Mouse (Mus musculus) intestine, embryonic 15.5 days (tissue): Measurements from ENCODE around the gene Plb1. TPM values are rescaled to one million over a fixed set of nuclear protein-coding genes. Genes with fewer than 3 reads are reported as not detected.

Experiments used
- ATAC-seq: fragments of 200-750 bp; cut with Nextera tagmentation; 2 replicates; pipeline ENCODE4 v1.8.0; 2017; ENCODE audit warnings: moderate TSS enrichment, moderate library complexity
- H3K27ac ChIP-seq: fragments of 300-500 bp; sonication (generic); 2 replicates; pipeline ENCODE4 v1.5.1; 2015; ENCODE audit warnings: mild to moderate bottlenecking, inconsistent platforms
- H3K27me3 ChIP-seq: fragments of 300-500 bp; sonication (generic); replicated peaks from 2 replicates; pipeline ENCODE4 v1.6.1; 2015; ENCODE audit warnings: inconsistent platforms
- H3K36me3 ChIP-seq: fragments of 300-500 bp; sonication (generic); 2 replicates; pipeline ENCODE4 v1.6.1; 2015; ENCODE audit warnings: inconsistent platforms
- H3K4me1 ChIP-seq: fragments of 300-500 bp; sonication (generic); replicated peaks from 2 replicates; pipeline ENCODE4 v1.6.1; 2015; ENCODE audit warnings: inconsistent platforms
- H3K4me2 ChIP-seq: fragments of 300-500 bp; sonication (generic); replicated peaks from 2 replicates; pipeline ENCODE4 v1.6.1; 2015; ENCODE audit warnings: mild to moderate bottlenecking, inconsistent platforms
- H3K4me3 ChIP-seq: fragments of 300-500 bp; sonication (generic); replicated peaks from 2 replicates; pipeline ENCODE4 v1.5.1; 2015; ENCODE audit warnings: inconsistent platforms
- H3K9ac ChIP-seq: fragments of 300-500 bp; sonication (generic); 2 replicates; pipeline ENCODE4 v1.6.1; 2015; ENCODE audit warnings: inconsistent platforms
- H3K9me3 ChIP-seq: fragments of 300-500 bp; sonication (generic); 2 replicates; pipeline ENCODE4 v1.6.1; 2016; ENCODE audit warnings: inconsistent platforms
- WGBS: fragments of 180-500 bp; shearing (Covaris S2); methylation state at CpG from one replicate; pipeline ENCODE4 v1.1.7; 2015; 5-methylcytosine and 5-hydroxymethylcytosine counted together
- polyA plus RNA-seq: library from polyadenylated mRNA; unstranded; fragments of >200 nt; fragmentation: Nextera tagmentation; extraction: Ambion mirVana; gene quantifications from 2 replicates; pipeline ENCODE4 v1.2.1, GENCODE M21; 2015

Gene Plb1
- polyA plus RNA-seq, 1 experiment from 2014 or later = 1.3 TPM

DNA sequence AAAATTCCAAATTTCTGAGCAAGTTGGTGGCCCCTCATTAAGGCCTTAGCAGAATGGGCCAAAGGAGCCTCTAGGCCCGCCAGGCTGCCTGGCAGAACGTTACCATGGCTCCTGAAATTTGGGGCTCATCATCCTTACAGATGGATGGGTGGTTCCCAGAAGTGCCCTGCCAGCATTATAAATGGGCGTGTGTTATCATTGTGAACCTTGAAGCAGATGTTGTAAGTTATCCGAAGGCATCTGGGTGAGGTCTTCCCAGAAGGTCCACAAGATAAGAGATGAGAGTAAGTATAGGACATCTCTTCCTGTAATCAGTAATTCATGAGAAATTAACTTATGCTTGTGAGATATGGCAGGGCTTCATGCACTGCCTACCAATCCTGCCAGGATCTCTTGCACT, 30.0 kb downstream of the Plb1 start:
- Histone ChIP-seq H3K4me2 (no peak overlapping the region), H3K36me3 (no peaks in the 10 kb centered on the region), H3K4me1 (no peaks in the 10 kb centered on the region), H3K9me3 (no peaks in the 10 kb centered on the region), H3K27me3 (no peaks in the 10 kb centered on the region), H3K27ac (no peak overlapping the region), H3K9ac (no peak overlapping the region), H3K4me3 (no peak overlapping the region)
- WGBS = 75% methylated on average over 4 of the region's 4 CpGs
- ATAC-seq = no peak

DNA sequence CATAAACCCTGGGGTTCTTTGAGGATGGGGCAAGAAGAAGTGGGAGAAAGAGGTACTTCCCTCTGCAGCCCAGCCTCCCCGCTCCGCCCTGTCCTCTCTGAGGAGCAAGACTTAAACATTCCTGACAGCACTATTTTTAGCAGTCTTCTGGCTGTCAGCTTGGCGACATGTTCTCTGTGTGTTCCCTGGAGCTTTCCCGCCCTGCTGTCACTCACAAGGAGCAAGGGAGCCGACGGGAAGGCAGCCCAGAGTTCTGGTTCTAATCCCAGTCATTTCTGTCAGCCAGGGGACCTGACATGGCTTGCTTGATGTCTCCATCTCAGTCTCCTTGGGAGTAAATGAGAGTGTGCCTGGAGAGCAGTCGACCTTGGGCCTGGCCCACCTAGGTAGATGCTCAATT, 40.0 kb downstream of the Plb1 start:
- Histone ChIP-seq H3K27me3 (no peaks in the 10 kb centered on the region), H3K9ac (no peak overlapping the region), H3K4me3 (no peak overlapping the region), H3K36me3 (no peaks in the 10 kb centered on the region), H3K4me1 (no peaks in the 10 kb centered on the region), H3K27ac (no peak overlapping the region), H3K9me3 (no peaks in the 10 kb centered on the region), H3K4me2 (no peak overlapping the region)
- no peak for ATAC-seq
- WGBS = 43% methylated on average over 7 of the region's 7 CpGs

DNA sequence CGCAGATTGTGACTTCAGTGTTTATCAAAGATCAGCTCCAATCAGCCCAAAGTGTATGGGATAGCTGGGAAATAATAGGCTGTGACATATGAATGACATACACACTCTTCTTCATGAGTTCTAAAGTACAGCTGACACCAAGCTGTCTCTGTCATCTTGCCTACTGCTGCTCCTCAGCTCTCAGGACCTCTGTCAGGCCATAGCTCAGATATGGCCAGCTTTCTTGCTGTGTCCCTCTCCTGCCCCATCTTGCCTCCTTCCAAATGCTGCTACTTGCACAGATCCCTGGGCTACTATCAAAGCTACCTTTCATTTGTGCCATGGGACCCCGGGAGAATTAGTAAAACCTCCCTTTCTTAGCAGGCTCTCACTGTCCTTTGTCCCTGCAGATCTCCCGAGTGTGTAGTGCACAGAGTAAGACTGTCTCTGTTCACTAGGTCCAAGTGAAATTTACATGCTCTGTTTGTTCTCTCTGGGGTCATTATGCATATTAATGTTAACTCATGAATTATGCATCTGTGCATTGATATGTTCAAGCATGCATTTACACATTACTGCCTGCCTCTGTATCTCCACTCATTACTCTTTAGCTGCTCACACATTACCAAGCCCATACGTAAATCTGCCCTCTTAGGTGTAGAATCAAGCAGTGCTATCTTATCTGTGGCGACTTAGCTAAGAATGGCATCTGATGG, 45.6 kb downstream of the Plb1 start:
- WGBS = 76% methylated on average over 5 of the region's 5 CpGs

DNA sequence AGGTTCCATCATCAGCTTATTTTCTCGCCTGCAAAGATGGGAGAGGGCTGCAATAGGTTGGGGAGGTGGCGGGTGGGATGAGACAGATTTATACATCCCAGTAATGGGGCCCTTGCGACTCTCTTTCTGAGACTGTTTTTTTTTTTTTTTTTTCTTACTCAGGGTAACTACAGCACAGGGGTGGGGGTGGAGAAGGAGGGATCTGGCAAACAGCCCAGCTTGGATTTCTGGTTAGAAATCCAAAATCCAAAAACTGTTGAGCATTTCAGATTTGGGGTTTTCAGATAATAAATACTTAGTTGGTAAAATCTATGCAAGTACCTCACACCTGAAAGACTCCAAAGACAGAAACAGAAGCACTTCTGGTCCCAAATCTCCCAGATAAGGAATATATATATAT, 47.6 kb downstream of the Plb1 start:
- WGBS = 53% methylated on average over 3 of the region's 3 CpGs

More for the DNA sequence above, 45.6 kb downstream of the Plb1 start:
- Histone ChIP-seq H3K27ac (no peak overlapping the region), H3K36me3 (no peaks in the 10 kb centered on the region), H3K4me2 (no peak overlapping the region), H3K27me3 (no peaks in the 10 kb centered on the region), H3K9ac (no peak overlapping the region), H3K4me3 (no peak overlapping the region), H3K4me1 (no peaks in the 10 kb centered on the region), H3K9me3 (no peaks in the 10 kb centered on the region)
- ATAC-seq = no peak

DNA sequence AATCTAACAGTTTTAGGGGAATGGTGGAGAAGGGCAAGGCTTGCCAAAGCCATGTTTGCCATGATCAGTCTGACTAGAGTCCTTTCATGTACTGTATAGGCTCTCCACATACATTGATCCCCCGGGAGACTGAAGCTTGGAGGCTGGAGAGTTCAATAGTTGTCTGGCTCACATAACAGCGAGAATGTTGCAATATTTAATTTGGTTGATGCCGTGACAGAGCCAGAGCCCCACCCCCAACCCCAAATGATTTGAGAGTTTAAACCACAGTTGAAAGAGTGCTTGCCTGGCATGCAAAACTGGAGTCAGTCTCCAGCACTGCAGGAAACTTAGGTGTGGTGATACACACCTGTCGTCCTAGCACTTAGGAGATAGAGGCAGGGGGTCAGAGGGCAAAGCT, 49.8 kb downstream of the Plb1 start:
- H3K27ac ChIP-seq = no peak overlapping the region
- H3K9ac ChIP-seq = no peak overlapping the region
- no peaks in the 10 kb centered on the region for H3K36me3 ChIP-seq
- H3K4me3 ChIP-seq = no peak overlapping the region
- no peak for ATAC-seq
- H3K4me1 ChIP-seq = no peaks in the 10 kb centered on the region
- no peaks in the 10 kb centered on the region for H3K9me3 ChIP-seq
- H3K4me2 ChIP-seq = no peak overlapping the region
- H3K27me3 ChIP-seq = no peaks in the 10 kb centered on the region
- 53% methylated on average over 4 of the region's 4 CpGs for WGBS

More for the DNA sequence above, 47.6 kb downstream of the Plb1 start:
- H3K4me2 ChIP-seq = no peak overlapping the region
- no peaks in the 10 kb centered on the region for H3K27me3 ChIP-seq
- no peaks in the 10 kb centered on the region for H3K9me3 ChIP-seq
- no peak for ATAC-seq
- H3K27ac ChIP-seq = no peak overlapping the region
- no peaks in the 10 kb centered on the region for H3K4me1 ChIP-seq
- no peak overlapping the region for H3K9ac ChIP-seq
- H3K4me3 ChIP-seq = no peak overlapping the region
- no peaks in the 10 kb centered on the region for H3K36me3 ChIP-seq

DNA sequence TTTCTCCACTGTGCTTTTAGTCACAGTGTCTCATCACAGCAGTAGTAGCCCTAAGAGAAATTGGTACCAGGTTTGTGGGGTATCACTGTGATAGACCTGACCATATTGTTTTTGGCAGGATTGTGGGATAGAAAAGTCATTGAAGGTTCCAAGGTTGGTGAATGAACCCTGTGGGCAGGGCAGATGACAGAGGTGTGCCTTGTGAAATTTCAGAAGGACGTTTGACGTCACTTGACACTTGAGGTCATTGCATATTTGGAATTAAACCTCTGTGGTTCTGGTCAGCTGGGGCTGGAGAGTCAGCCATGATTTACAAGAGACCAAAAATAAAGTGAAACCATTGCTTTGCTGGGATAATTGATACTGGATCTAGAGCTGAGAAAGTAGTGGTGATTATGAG, 50.9 kb downstream of the Plb1 start:
- no peaks in the 10 kb centered on the region for H3K27me3 ChIP-seq
- no peak overlapping the region for H3K9ac ChIP-seq
- WGBS = 84% methylated on average over 2 of the region's 2 CpGs
- H3K4me3 ChIP-seq = no peak overlapping the region
- no peak overlapping the region for H3K27ac ChIP-seq
- H3K9me3 ChIP-seq = no peaks in the 10 kb centered on the region
- ATAC-seq = no peak
- H3K4me2 ChIP-seq = no peak overlapping the region
- H3K36me3 ChIP-seq = no peaks in the 10 kb centered on the region
- H3K4me1 ChIP-seq = no peaks in the 10 kb centered on the region

DNA sequence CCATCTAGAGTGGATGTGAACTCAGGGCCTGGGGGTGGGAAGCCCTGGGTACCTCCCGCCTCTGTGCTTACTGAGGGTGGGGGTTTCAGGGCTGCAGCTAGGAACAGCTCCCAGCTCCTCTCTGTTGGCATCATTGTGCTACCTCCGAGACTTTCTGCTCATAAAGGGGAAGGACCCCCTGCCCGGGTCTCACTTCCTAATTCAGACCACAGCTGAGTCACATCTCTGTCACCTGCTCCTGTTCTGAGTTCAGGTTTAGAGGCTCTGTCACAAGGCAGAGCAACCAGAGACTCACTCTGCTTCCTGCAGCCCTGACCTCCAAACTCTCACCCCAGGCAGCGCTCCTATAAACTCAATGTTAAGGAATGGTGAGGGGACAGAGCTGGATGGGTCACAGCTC, 53.8 kb downstream of the Plb1 start:
- Histone ChIP-seq H3K9ac (no peak overlapping the region), H3K27me3 (no peaks in the 10 kb centered on the region), H3K4me2 (no peak overlapping the region), H3K4me1 (no peaks in the 10 kb centered on the region), H3K36me3 (no peaks in the 10 kb centered on the region), H3K9me3 (no peaks in the 10 kb centered on the region), H3K27ac (no peak overlapping the region), H3K4me3 (no peak overlapping the region)
- ATAC-seq = no peak
- WGBS = 78% methylated on average over 4 of the region's 4 CpGs

DNA sequence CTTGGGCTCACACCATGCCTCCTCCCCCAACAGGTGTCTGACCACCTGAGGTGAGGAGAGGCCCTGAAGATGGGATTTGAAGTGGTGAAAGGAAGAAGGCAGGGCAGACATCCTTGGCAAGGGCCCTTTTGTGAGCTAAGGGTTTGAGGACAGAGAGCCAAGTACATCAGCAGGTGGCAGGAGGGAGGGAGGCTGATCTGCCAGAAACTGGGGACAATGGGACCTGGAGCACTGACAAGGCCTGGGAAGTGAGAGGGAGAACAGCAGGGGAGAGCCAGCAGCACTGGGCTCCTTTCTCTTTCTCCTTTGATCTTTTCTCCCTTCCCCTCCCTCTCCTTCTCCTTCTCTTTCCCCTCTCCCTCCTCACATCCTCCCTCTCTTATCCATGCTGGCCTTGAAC, 55.5 kb downstream of the Plb1 start:
- Histone ChIP-seq H3K27me3 (no peaks in the 10 kb centered on the region), H3K4me2 (no peak overlapping the region), H3K9ac (no peak overlapping the region), H3K36me3 (no peaks in the 10 kb centered on the region), H3K4me3 (no peak overlapping the region), H3K4me1 (no peaks in the 10 kb centered on the region), H3K27ac (no peak overlapping the region), H3K9me3 (no peaks in the 10 kb centered on the region)
- ATAC-seq = no peak

DNA sequence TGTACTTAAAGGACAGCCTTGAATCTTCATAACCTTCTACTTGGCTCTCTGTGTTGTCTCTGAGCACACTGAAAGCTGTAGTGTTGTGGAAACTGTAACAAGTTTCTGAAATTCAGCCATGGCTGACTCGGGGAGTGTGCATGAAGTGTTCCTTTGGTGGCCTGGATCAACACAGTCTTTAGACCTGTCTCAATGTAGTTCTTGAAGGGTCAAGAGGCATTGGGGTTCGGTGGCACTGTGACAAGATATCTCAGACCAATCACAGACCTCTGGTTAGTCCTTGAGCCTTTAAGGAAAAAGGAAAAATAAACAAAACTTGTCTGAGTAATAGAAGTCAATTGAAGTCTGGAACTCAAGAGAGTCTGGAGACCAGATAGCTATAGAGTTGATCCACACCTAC, 58.8 kb downstream of the Plb1 start:
- Histone ChIP-seq H3K4me2 (no peak overlapping the region), H3K4me3 (no peak overlapping the region), H3K27ac (no peak overlapping the region), H3K36me3 (no peaks in the 10 kb centered on the region), H3K4me1 (no peaks in the 10 kb centered on the region), H3K9ac (no peak overlapping the region), H3K27me3 (no peaks in the 10 kb centered on the region), H3K9me3 (no peaks in the 10 kb centered on the region)
- no peak for ATAC-seq
- 67% methylated on average over 2 of the region's 2 CpGs for WGBS

DNA sequence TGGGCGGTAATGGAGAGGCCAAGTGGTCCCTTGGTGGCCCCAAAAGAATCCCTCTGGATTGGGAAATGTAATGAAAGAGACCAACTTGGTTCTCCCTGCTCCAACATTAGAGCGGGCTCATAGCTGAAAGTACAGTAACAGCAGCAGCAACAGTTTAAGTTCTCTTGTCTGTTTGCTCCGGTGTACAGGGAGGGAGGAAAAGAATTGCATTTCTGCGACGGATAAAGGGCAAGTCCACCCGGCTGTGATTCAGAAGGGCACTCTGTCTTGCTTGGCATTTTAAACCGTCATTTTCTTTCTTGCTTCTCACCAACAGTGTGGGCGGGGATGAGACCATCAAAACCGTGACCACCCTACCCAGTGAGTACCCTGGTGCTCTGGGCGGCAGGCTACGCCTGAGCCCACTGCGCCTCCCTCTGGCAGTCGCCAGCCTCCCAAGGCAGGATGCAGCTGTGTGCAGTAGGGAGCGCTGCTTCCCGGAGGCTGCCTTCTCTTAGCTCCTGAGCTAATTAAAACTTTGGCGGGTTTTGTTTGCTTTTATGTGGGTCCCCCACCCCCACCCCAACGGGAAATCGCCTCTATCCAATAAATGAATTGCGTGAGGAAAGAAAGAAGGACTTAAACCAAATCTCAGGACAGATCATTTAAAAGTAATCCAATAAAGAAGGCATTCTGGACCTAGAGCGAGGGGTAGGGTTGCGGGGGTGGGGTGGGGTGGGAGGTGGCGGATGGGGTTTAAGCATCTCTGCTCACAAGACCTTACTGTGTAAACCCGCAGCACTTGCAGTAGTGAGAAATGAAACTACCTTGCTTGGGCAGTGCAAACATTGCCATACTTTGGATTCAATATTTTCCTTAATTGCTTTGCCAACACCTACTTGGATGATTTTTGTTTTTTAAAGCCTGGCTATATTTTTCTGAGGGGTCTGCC, 70.7 kb downstream of the Plb1 start:
- Histone ChIP-seq H3K9me3 (no peaks in the 10 kb centered on the region), H3K4me1 (no peaks in the 10 kb centered on the region), H3K27me3 (no peaks in the 10 kb centered on the region), H3K4me2 (peak overlapping the region; percentile 55), H3K36me3 (no peaks in the 10 kb centered on the region), H3K9ac (0 out of 2 replicates have a peak overlapping the region, but pooled peaks have one; percentile 20), H3K4me3 (peak overlapping the region; percentile 15), H3K27ac (no peak overlapping the region)
- peak; percentile 80; the same call in 1 of the 2 replicates for ATAC-seq
- 9% methylated on average over 23 of the region's 23 CpGs for WGBS

DNA sequence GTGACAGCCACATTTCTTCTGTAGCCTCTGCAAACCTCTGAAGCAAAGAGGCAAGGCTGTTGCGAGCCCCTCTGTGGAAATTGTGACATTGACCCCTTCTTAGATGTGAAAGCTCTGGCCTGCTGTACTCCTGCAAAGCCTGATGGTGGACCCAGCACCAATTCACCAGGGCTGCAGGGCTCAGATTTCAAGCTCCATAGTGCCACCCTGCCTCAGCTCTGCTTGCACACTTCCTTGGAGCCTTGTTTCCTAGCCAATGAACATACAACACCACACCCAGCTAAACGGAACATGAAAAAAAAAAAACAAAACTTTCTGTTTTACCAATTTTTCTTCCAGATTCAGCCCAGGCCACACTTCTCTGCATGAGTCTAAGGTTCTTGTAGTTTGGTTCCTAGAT, 74.6 kb downstream of the Plb1 start:
- 58% methylated on average over 2 of the region's 2 CpGs for WGBS
- no peak for ATAC-seq
- Histone ChIP-seq H3K36me3 (no peaks in the 10 kb centered on the region), H3K9ac (no peak overlapping the region), H3K4me1 (no peaks in the 10 kb centered on the region), H3K4me3 (no peak overlapping the region), H3K4me2 (no peak overlapping the region), H3K27me3 (no peaks in the 10 kb centered on the region), H3K9me3 (no peaks in the 10 kb centered on the region), H3K27ac (no peak overlapping the region)

DNA sequence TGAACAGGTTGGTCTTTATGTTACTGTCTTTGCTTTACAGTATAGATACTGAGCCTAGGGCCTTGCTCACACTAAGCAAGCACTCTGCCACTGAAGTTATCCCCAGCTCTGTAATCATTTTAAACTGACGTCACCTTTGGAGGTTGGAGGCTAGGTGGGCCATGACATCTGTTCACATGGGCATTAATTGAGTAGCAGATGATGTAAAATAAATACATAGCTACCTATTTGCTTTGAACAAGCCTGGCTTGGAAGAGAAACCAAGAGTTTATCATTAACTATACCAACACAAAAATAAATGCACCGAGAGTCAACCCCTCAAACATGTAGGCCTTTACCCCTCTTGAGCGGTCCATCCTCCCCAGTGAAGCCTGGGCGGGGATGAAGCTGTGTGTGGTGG, 76.1 kb downstream of the Plb1 start:
- Histone ChIP-seq H3K27me3 (no peaks in the 10 kb centered on the region), H3K27ac (no peak overlapping the region), H3K36me3 (no peaks in the 10 kb centered on the region), H3K4me2 (no peak overlapping the region), H3K4me1 (no peaks in the 10 kb centered on the region), H3K4me3 (no peak overlapping the region), H3K9me3 (no peaks in the 10 kb centered on the region), H3K9ac (no peak overlapping the region)
- WGBS = 91% methylated on average over 4 of the region's 4 CpGs
- no peak for ATAC-seq

DNA sequence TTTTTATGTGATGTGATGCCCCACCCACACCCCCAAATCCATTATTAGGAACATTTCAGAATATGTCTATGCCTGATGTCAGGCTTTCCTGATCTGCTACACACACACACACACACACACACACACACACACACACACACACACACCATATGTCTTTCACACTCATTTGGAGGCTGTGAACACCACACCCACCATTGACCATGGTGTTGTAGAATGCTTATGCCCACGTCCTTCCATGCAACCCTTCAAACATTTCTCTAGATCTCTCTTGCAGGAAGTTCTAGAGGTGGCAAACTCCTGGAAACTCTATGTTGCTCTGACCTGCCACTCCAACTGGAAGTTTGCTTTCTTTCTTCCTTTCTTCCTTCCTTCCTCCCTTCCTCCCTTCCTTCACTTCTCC, 77.2 kb downstream of the Plb1 start:
- H3K4me2 ChIP-seq = no peak overlapping the region
- 60% methylated on average over 1 of the region's 1 CpGs for WGBS

More for the DNA sequence above, 77.2 kb downstream of the Plb1 start:
- no peak overlapping the region for H3K9ac ChIP-seq
- no peak overlapping the region for H3K4me3 ChIP-seq
- no peaks in the 10 kb centered on the region for H3K9me3 ChIP-seq
- no peaks in the 10 kb centered on the region for H3K4me1 ChIP-seq
- no peak for ATAC-seq
- no peaks in the 10 kb centered on the region for H3K36me3 ChIP-seq
- no peak overlapping the region for H3K27ac ChIP-seq
- H3K27me3 ChIP-seq = no peaks in the 10 kb centered on the region
